Mouse (Mus musculus): ENCODE measurements around the gene Fmnl2. TPM values are rescaled to one million over a fixed set of nuclear protein-coding genes. Genes with fewer than 3 reads are reported as not detected.

Gene Fmnl2
- total RNA-seq, 2 experiments from 2014 or later, result 1.3 to 1.4 TPM

- no peak for ATAC-seq (replicated peaks; ENCODE audit: low FRiP score, poor library complexity, severe bottlenecking)
These were observed 4.5 kb downstream of the Fmnl2 start for GRCm38 (mm10) chr2:52862046-52862759.

- no peak for ATAC-seq (replicated peaks; ENCODE audit: low FRiP score, poor library complexity, severe bottlenecking)
These were observed 5.1 kb downstream of the Fmnl2 start for GRCm38 (mm10) chr2:52862760-52863124.

GRCm38 (mm10) chr2:52864635-52865034 lies 7.0 kb downstream of the Fmnl2 start:
- no peak for ATAC-seq (replicated peaks; ENCODE audit: low FRiP score, poor library complexity, severe bottlenecking)

- ATAC-seq (replicated peaks; ENCODE audit: low FRiP score, poor library complexity, severe bottlenecking), result no peak
These were observed 8.5 kb downstream of the Fmnl2 start for GRCm38 (mm10) chr2:52866151-52866550.

- no peak for ATAC-seq (replicated peaks; ENCODE audit: low FRiP score, poor library complexity, severe bottlenecking)
These were observed 10.1 kb downstream of the Fmnl2 start for GRCm38 (mm10) chr2:52867781-52868180.

- ATAC-seq (replicated peaks; ENCODE audit: low FRiP score, poor library complexity, severe bottlenecking), result no peak
These were observed 10.5 kb downstream of the Fmnl2 start for GRCm38 (mm10) chr2:52868181-52868580.

- ATAC-seq (replicated peaks; ENCODE audit: low FRiP score, poor library complexity, severe bottlenecking), result no peak
These were observed 15.0 kb downstream of the Fmnl2 start for GRCm38 (mm10) chr2:52872636-52873035.

- no peak for ATAC-seq (replicated peaks; ENCODE audit: low FRiP score, poor library complexity, severe bottlenecking)
These were observed 15.8 kb downstream of the Fmnl2 start for GRCm38 (mm10) chr2:52873276-52874063.

- no peak for ATAC-seq (replicated peaks; ENCODE audit: low FRiP score, poor library complexity, severe bottlenecking)
These were observed 17.1 kb downstream of the Fmnl2 start for GRCm38 (mm10) chr2:52874721-52875120.

- ATAC-seq (replicated peaks; ENCODE audit: low FRiP score, poor library complexity, severe bottlenecking), result no peak
These were observed 18.1 kb downstream of the Fmnl2 start for GRCm38 (mm10) chr2:52875801-52876200.

GRCm38 (mm10) chr2:52883401-52883800 lies 25.7 kb downstream of the Fmnl2 start:
- ATAC-seq (replicated peaks; ENCODE audit: low FRiP score, poor library complexity, severe bottlenecking), result no peak

- ATAC-seq (replicated peaks; ENCODE audit: low FRiP score, poor library complexity, severe bottlenecking), result no peak
These were observed 26.4 kb downstream of the Fmnl2 start for GRCm38 (mm10) chr2:52884082-52884481.

- no peak for ATAC-seq (replicated peaks; ENCODE audit: low FRiP score, poor library complexity, severe bottlenecking)
These were observed 27.4 kb downstream of the Fmnl2 start for GRCm38 (mm10) chr2:52885071-52885470.

GRCm38 (mm10) chr2:52887281-52887680 lies 29.6 kb downstream of the Fmnl2 start:
- ATAC-seq (replicated peaks; ENCODE audit: low FRiP score, poor library complexity, severe bottlenecking), result no peak

- no peak for ATAC-seq (replicated peaks; ENCODE audit: low FRiP score, poor library complexity, severe bottlenecking)
These were observed 33.5 kb downstream of the Fmnl2 start for GRCm38 (mm10) chr2:52891115-52891514.

- no peak for ATAC-seq (replicated peaks; ENCODE audit: low FRiP score, poor library complexity, severe bottlenecking)
These were observed 34.1 kb downstream of the Fmnl2 start for GRCm38 (mm10) chr2:52891744-52892143.

- ATAC-seq (replicated peaks; ENCODE audit: low FRiP score, poor library complexity, severe bottlenecking), result no peak
These were observed 37.4 kb downstream of the Fmnl2 start for GRCm38 (mm10) chr2:52894983-52895621.

- ATAC-seq (replicated peaks; ENCODE audit: low FRiP score, poor library complexity, severe bottlenecking), result no peak
These were observed 39.3 kb downstream of the Fmnl2 start for GRCm38 (mm10) chr2:52896995-52897394.

GRCm38 (mm10) chr2:52900780-52901179 lies 43.1 kb downstream of the Fmnl2 start:
- ATAC-seq (replicated peaks; ENCODE audit: low FRiP score, poor library complexity, severe bottlenecking), result no peak

GRCm38 (mm10) chr2:52901300-52902013 lies 43.8 kb downstream of the Fmnl2 start:
- no peak for ATAC-seq (replicated peaks; ENCODE audit: low FRiP score, poor library complexity, severe bottlenecking)
